Mouse (Mus musculus) kidney, postnatal 36 days (tissue): ENCODE results near the gene Ankrd40.
A peak's percentile ranks its signal among the peaks of the same experiment; 100 is the strongest.

Source experiments
- DNase-seq, 2 experiments: peaks; one replicate each; pipeline ENCODE4 v3.0.0; 2021 to 2022; ENCODE audit warnings: mixed read lengths in 2 of 2

The Ankrd40 gene

GRCm38 (mm10) chr11:94323271-94323925 lies 4.4 kb upstream of the Ankrd40 start:
- DNase-seq = no peak

GRCm38 (mm10) chr11:94324618-94325017 lies 3.2 kb upstream of the Ankrd40 start:
- DNase-seq = no peak

- peak in 1 of 2 experiments; percentile 51 for DNase-seq
Observed at GRCm38 (mm10) chr11:94326961-94327411, 815 bp upstream of the Ankrd40 start.

GRCm38 (mm10) chr11:94328644-94329025 lies 834 bp downstream of the Ankrd40 start:
- no peak for DNase-seq

GRCm38 (mm10) chr11:94329270-94329891 lies 1.6 kb downstream of the Ankrd40 start:
- DNase-seq = peak; percentile 64 to 74

- no peak for DNase-seq
Observed at GRCm38 (mm10) chr11:94330211-94330610, 2.4 kb downstream of the Ankrd40 start.

GRCm38 (mm10) chr11:94332726-94333125 lies 4.9 kb downstream of the Ankrd40 start:
- no peak for DNase-seq

- DNase-seq = no peak
Observed at GRCm38 (mm10) chr11:94334386-94334968, 6.7 kb downstream of the Ankrd40 start.

- DNase-seq = no peak
Observed at GRCm38 (mm10) chr11:94336551-94336950, 8.8 kb downstream of the Ankrd40 start.

- DNase-seq = no peak
Observed at GRCm38 (mm10) chr11:94338347-94338746, 10.5 kb downstream of the Ankrd40 start.

- DNase-seq = peak; percentile 63 to 70
Observed at GRCm38 (mm10) chr11:94339732-94340585, 12.2 kb downstream of the Ankrd40 start.

GRCm38 (mm10) chr11:94340948-94341933 lies 13.4 kb downstream of the Ankrd40 start:
- no peak for DNase-seq

- DNase-seq = no peak
Observed at GRCm38 (mm10) chr11:94342114-94342905, 14.5 kb downstream of the Ankrd40 start.

GRCm38 (mm10) chr11:94343955-94344358 lies 16.2 kb downstream of the Ankrd40 start:
- no peak for DNase-seq

GRCm38 (mm10) chr11:94344470-94344869 lies 16.7 kb downstream of the Ankrd40 start:
- DNase-seq = no peak

GRCm38 (mm10) chr11:94345926-94346325 lies 18.1 kb downstream of the Ankrd40 start:
- DNase-seq = no peak

- peak in 1 of 2 experiments; percentile 29 for DNase-seq
Observed at GRCm38 (mm10) chr11:94346611-94347010, 18.8 kb downstream of the Ankrd40 start.

- no peak for DNase-seq
Observed at GRCm38 (mm10) chr11:94347063-94347575, 19.3 kb downstream of the Ankrd40 start.

- DNase-seq = no peak
Observed at GRCm38 (mm10) chr11:94349839-94350238, 22.0 kb downstream of the Ankrd40 start.

GRCm38 (mm10) chr11:94350337-94350736 lies 22.5 kb downstream of the Ankrd40 start:
- no peak for DNase-seq

- DNase-seq = no peak
Observed at GRCm38 (mm10) chr11:94351094-94351493, 23.3 kb downstream of the Ankrd40 start.
